Mouse (Mus musculus) intestine, embryonic 16.5 days (tissue): ENCODE results near the gene Atg7. TPM values are rescaled to one million over a fixed set of nuclear protein-coding genes. Genes with fewer than 3 reads are reported as not detected.
"Not testable (repeated sequence)": the region's sequence is repeated elsewhere in the genome, so short reads cannot be mapped to it uniquely, and the experiment has no call there.

Experiments
- ATAC-seq: fragments of 200-750 bp; cut with Nextera tagmentation; 2 replicates; pipeline ENCODE4 v1.8.0; 2017; ENCODE audit warnings: moderate TSS enrichment, moderate library complexity
- H3K27ac ChIP-seq: fragments of 300-500 bp; sonication (generic); 2 replicates; pipeline ENCODE4 v1.5.1; 2014; ENCODE audit warnings: mild to moderate bottlenecking, low read length
- H3K27me3 ChIP-seq: fragments of 300-500 bp; sonication (generic); replicated peaks from 2 replicates; pipeline ENCODE4 v1.6.1; 2014; ENCODE audit warnings: low read length, control low read depth, mixed read lengths; ENCODE audit not compliant: control insufficient read depth, insufficient read depth
- H3K36me3 ChIP-seq: fragments of 300-500 bp; sonication (generic); 2 replicates; pipeline ENCODE4 v1.6.1; 2014; ENCODE audit warnings: low read length, control low read depth; ENCODE audit not compliant: control insufficient read depth, insufficient read depth
- H3K4me1 ChIP-seq: fragments of 300-500 bp; sonication (generic); 2 replicates; pipeline ENCODE4 v1.6.1; 2014; ENCODE audit warnings: low read length, control low read depth, mixed read lengths; ENCODE audit not compliant: control insufficient read depth, insufficient read depth
- H3K4me2 ChIP-seq: fragments of 300-500 bp; sonication (generic); 2 replicates; pipeline ENCODE4 v1.6.1; 2014; ENCODE audit warnings: low read depth, low read length, control low read depth
- H3K4me3 ChIP-seq: fragments of 300-500 bp; sonication (generic); 2 replicates; pipeline ENCODE4 v1.5.1; 2014; ENCODE audit warnings: mild to moderate bottlenecking, low read length
- H3K9ac ChIP-seq: fragments of 300-500 bp; sonication (generic); 2 replicates; pipeline ENCODE4 v1.6.1; 2014; ENCODE audit warnings: low read depth, low read length
- H3K9me3 ChIP-seq: fragments of 300-500 bp; sonication (generic); 2 replicates; pipeline ENCODE4 v1.6.1; 2016; ENCODE audit warnings: low read length, control low read depth; ENCODE audit not compliant: control insufficient read depth
- WGBS: fragments of 180-500 bp; shearing (Covaris S2); extraction: QIAGEN DNeasy Blood & Tissue Kit; methylation state at CpG from one replicate; pipeline ENCODE4 v1.1.7; 2014; 5-methylcytosine and 5-hydroxymethylcytosine counted together
- polyA plus RNA-seq: library from polyadenylated mRNA; unstranded; fragments of >200 nt; fragmentation: Nextera tagmentation; extraction: Ambion mirVana; gene quantifications from 2 replicates; pipeline ENCODE4 v1.2.1, GENCODE M21; 2015

The Atg7 gene
- polyA plus RNA-seq, 1 experiment from 2014 or later = 25.5 TPM

- peaks cover 62% of the 10 kb centered on the region for H3K4me1 ChIP-seq
- not testable (repeated sequence) for H3K27ac ChIP-seq, ATAC-seq, H3K9ac ChIP-seq, H3K4me3 ChIP-seq, H3K36me3 ChIP-seq, H3K4me2 ChIP-seq, H3K9me3 ChIP-seq, H3K27me3 ChIP-seq
- WGBS = 86% methylated on average over 3 of the region's 3 CpGs
These were observed 247.1 kb downstream of the Atg7 start for GRCm38 (mm10) chr6:114889971-114890370.

DNA sequence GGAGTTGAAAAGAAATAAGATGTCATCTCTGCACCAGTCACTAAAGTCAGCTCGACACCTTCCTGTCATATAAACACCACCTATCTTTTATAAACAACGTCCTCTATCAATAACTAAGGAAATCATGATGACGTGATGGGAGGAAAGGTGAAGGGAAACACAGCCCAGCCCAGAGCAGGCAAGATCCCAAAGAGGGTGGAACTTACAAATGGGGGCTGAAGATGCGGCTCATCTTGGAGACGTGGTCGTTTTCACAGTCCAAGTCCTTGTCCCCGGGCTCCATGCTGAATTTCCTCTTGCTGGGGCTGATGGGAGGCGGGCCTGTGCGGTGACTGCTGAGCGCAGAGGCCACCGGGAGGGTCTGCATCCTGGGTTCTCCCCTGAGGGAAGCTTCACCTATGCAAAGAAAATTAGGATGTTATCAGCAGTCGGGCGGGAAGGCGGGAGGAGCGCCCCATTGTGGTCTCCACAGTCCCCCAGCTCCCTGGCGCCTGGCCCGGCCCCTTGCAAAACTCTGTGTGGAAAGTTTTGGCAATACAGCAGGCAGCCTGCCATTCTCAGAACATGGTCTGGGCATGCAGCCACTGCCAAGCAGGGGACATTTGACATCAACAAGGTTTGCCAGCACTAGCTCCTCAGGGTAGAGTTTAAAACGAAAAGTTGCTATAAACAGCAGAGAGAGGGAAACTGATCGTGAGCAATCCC lies 247.7 kb downstream of the Atg7 start:
- peak overlapping the region; percentile 33 for H3K27ac ChIP-seq
- H3K4me3 ChIP-seq = no peak overlapping the region
- H3K4me2 ChIP-seq = no peak overlapping the region
- H3K36me3 ChIP-seq = peaks cover 3% of the 10 kb centered on the region; the same call in 1 of the 2 replicates
- H3K4me1 ChIP-seq = peaks cover 62% of the 10 kb centered on the region
- H3K9ac ChIP-seq = peak overlapping the region; percentile 36
- ATAC-seq = no peak
- no peaks in the 10 kb centered on the region for H3K9me3 ChIP-seq
- no peaks in the 10 kb centered on the region for H3K27me3 ChIP-seq
- 48% methylated on average over 19 of the region's 19 CpGs for WGBS

DNA sequence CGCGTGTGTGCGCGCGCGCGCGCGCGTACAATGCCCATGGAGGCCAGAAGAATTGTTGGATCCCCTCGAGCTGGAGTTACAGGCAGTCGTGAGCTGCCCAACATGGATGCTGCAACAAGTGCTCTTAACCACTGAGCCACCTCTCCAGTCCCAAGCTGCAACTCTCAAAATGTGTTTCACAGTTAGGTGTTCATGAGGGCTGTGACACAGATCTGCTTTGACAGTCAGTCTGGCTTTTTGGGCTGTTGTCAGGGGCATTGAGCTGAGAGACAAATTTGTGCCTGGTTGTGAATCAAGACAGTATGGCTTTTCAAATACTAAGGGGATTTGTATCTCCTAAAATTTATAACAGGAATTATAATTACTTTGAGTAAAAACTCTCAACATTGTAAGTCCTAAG lies 248.4 kb downstream of the Atg7 start:
- no peak overlapping the region for H3K27ac ChIP-seq

GRCm38 (mm10) chr6:114891771-114892170 lies 248.9 kb downstream of the Atg7 start:
- H3K9me3 ChIP-seq = no peaks in the 10 kb centered on the region
- H3K27ac ChIP-seq = no peak overlapping the region
- ATAC-seq = no peak
- H3K36me3 ChIP-seq = peaks cover 3% of the 10 kb centered on the region; the same call in 1 of the 2 replicates
- WGBS = 67% methylated on average over 12 of the region's 12 CpGs
- no peak overlapping the region for H3K9ac ChIP-seq
- H3K4me3 ChIP-seq = no peak overlapping the region
- H3K4me2 ChIP-seq = no peak overlapping the region
- no peaks in the 10 kb centered on the region for H3K27me3 ChIP-seq
- peaks cover 58% of the 10 kb centered on the region for H3K4me1 ChIP-seq

More for the DNA sequence above, 248.4 kb downstream of the Atg7 start:
- Histone ChIP-seq H3K36me3 (peaks cover 3% of the 10 kb centered on the region; the same call in 1 of the 2 replicates), H3K9me3 (no peaks in the 10 kb centered on the region), H3K4me3 (no peak overlapping the region), H3K27me3 (no peaks in the 10 kb centered on the region), H3K4me2 (no peak overlapping the region), H3K4me1 (peaks cover 62% of the 10 kb centered on the region), H3K9ac (0 out of 2 replicates have a peak overlapping the region, but pooled peaks have one; percentile 36)
- ATAC-seq = no peak
- WGBS = 90% methylated on average over 12 of the region's 12 CpGs

- no peak overlapping the region for H3K27ac ChIP-seq
- H3K4me2 ChIP-seq = no peak overlapping the region
- H3K9ac ChIP-seq = no peak overlapping the region
- no peak overlapping the region for H3K4me3 ChIP-seq
- no peaks in the 10 kb centered on the region for H3K27me3 ChIP-seq
- no peaks in the 10 kb centered on the region for H3K9me3 ChIP-seq
- peaks cover 52% of the 10 kb centered on the region for H3K4me1 ChIP-seq
- no peak for ATAC-seq
- 55% methylated on average over 6 of the region's 6 CpGs for whole genome bisulfite sequencing
- peaks cover 3% of the 10 kb centered on the region; the same call in 1 of the 2 replicates for H3K36me3 ChIP-seq
These were observed 249.5 kb downstream of the Atg7 start for GRCm38 (mm10) chr6:114892363-114892762.

DNA sequence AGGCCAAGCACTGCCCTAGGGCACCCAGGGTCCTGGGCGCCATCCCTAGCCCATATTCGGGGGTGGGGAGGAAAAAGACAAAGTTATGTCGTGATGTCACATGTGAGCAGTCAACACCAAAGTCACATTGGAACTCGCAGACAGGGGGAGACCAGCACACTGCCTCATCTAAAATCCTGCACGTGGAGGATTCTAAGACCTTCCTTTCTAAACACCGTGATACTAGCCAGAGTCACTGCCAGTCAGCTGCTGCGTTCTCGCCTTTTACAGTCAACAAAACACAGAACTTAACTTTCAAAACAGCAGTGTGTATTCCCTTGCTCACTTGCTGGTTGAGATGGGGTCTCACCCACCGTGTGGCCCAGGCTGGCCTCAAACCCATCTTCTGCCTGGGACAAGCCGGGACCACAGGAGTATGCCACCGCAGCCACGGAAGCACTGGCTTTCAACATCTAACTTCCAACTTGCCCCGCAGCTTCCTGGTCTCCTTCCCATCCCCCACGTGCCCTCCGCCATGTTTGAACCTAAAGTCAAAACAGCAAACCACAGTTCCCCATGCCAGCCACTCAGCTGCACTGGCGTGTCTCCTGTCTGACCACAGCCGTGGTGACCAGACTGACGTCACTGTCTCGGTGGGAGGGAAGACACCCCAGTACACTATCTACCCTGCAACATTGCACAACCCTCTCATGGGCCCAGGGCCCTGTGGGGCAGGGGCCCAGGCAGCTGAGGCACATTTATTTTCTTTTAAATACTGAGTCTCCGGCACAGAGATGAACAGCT lies 250.7 kb downstream of the Atg7 start:
- H3K36me3 ChIP-seq = no peaks in the 10 kb centered on the region
- peak; percentile 43 for ATAC-seq
- H3K27ac ChIP-seq = peak overlapping the region; percentile 28; the same call in 1 of the 2 replicates
- H3K9me3 ChIP-seq = no peaks in the 10 kb centered on the region
- H3K27me3 ChIP-seq = no peaks in the 10 kb centered on the region
- no peak overlapping the region for H3K9ac ChIP-seq
- no peak overlapping the region for H3K4me2 ChIP-seq
- H3K4me1 ChIP-seq = peaks cover 46% of the 10 kb centered on the region
- no peak overlapping the region for H3K4me3 ChIP-seq
- 48% methylated on average over 20 of the region's 20 CpGs for WGBS

GRCm38 (mm10) chr6:114894548-114895106 lies 251.7 kb downstream of the Atg7 start:
- no peaks in the 10 kb centered on the region for H3K9me3 ChIP-seq
- H3K4me2 ChIP-seq = no peak overlapping the region
- WGBS = 57% methylated on average over 4 of the region's 4 CpGs
- no peak overlapping the region for H3K4me3 ChIP-seq
- peaks cover 4% of the 10 kb centered on the region; the same call in 1 of the 2 replicates for H3K36me3 ChIP-seq
- H3K4me1 ChIP-seq = peaks cover 40% of the 10 kb centered on the region
- H3K9ac ChIP-seq = no peak overlapping the region
- ATAC-seq = no peak
- 0 out of 2 replicates have a peak overlapping the region, but pooled peaks have one; percentile 28 for H3K27ac ChIP-seq
- no peaks in the 10 kb centered on the region for H3K27me3 ChIP-seq

GRCm38 (mm10) chr6:114895191-114895590 lies 252.3 kb downstream of the Atg7 start:
- H3K9ac ChIP-seq = no peak overlapping the region
- 92% methylated on average over 7 of the region's 7 CpGs for WGBS
- H3K36me3 ChIP-seq = peaks cover 4% of the 10 kb centered on the region; the same call in 1 of the 2 replicates
- H3K4me1 ChIP-seq = peaks cover 45% of the 10 kb centered on the region
- no peak for ATAC-seq
- H3K9me3 ChIP-seq = no peaks in the 10 kb centered on the region
- H3K27me3 ChIP-seq = no peaks in the 10 kb centered on the region
- H3K4me3 ChIP-seq = no peak overlapping the region
- no peak overlapping the region for H3K27ac ChIP-seq
- H3K4me2 ChIP-seq = no peak overlapping the region

- Histone ChIP-seq H3K4me1 (peaks cover 43% of the 10 kb centered on the region), H3K27ac (no peak overlapping the region), H3K9me3 (no peaks in the 10 kb centered on the region), H3K9ac (no peak overlapping the region), H3K36me3 (peaks cover 4% of the 10 kb centered on the region; the same call in 1 of the 2 replicates), H3K27me3 (no peaks in the 10 kb centered on the region), H3K4me2 (no peak overlapping the region), H3K4me3 (no peak overlapping the region)
- ATAC-seq = no peak
- WGBS = 71% methylated on average over 2 of the region's 2 CpGs
These were observed 253.4 kb downstream of the Atg7 start for GRCm38 (mm10) chr6:114896281-114896680.
